Mouse (Mus musculus) forebrain, embryonic 16.5 days (tissue): ENCODE data around the gene Heyl. TPM values are rescaled to one million over a fixed set of nuclear protein-coding genes. Genes with fewer than 3 reads are reported as not detected.
"Not testable (repeated sequence)": the region's sequence is repeated elsewhere in the genome, so short reads cannot be mapped to it uniquely, and the experiment has no call there.

ENCODE experiments used
- ATAC-seq: fragments of 200-750 bp; cut with Nextera tagmentation; 2 replicates; pipeline ENCODE4 v1.8.0; 2017; ENCODE audit warnings: mild to moderate bottlenecking, moderate library complexity
- H3K27ac ChIP-seq: fragments of 300-500 bp; sonication (generic); 2 replicates; pipeline ENCODE4 v1.5.1; 2014; ENCODE audit warnings: low read length, control low read depth
- H3K27me3 ChIP-seq: fragments of 300-500 bp; sonication (generic); replicated peaks from 2 replicates; pipeline ENCODE4 v1.6.1; 2014; ENCODE audit warnings: low read length; ENCODE audit not compliant: control insufficient read depth, insufficient read depth
- H3K36me3 ChIP-seq: fragments of 300-500 bp; sonication (generic); 2 replicates; pipeline ENCODE4 v1.6.1; 2014; ENCODE audit not compliant: control insufficient read depth, insufficient read depth
- H3K4me1 ChIP-seq: fragments of 300-500 bp; sonication (generic); replicated peaks from 2 replicates; pipeline ENCODE4 v1.6.1; 2014; ENCODE audit warnings: low read length; ENCODE audit not compliant: control insufficient read depth, insufficient read depth
- H3K4me2 ChIP-seq: fragments of 300-500 bp; sonication (generic); 2 replicates; pipeline ENCODE4 v1.6.1; 2014; ENCODE audit warnings: mild to moderate bottlenecking, low read length, control low read depth
- H3K4me3 ChIP-seq: fragments of 300-500 bp; sonication (generic); replicated peaks from 2 replicates; pipeline ENCODE4 v1.5.1; 2014; ENCODE audit warnings: mild to moderate bottlenecking, low read length, control low read depth
- H3K9ac ChIP-seq: fragments of 300-500 bp; sonication (generic); replicated peaks from 2 replicates; pipeline ENCODE4 v1.6.1; 2014; ENCODE audit warnings: low read depth, low read length, control low read depth
- H3K9me3 ChIP-seq: fragments of 300-500 bp; sonication (generic); 2 replicates; pipeline ENCODE4 v1.6.1; 2016; ENCODE audit warnings: low read length; ENCODE audit not compliant: control insufficient read depth
- WGBS: fragments of 180-500 bp; shearing (Covaris S2); extraction: QIAGEN DNeasy Blood & Tissue Kit; methylation state at CpG from one replicate; pipeline ENCODE4 v1.1.7; 2014; 5-methylcytosine and 5-hydroxymethylcytosine counted together
- polyA plus RNA-seq: library from polyadenylated mRNA; unstranded; fragments of >200 nt; fragmentation: Nextera tagmentation; extraction: Ambion mirVana; gene quantifications from 2 replicates; pipeline ENCODE4 v1.2.1, GENCODE M21; 2015

Gene Heyl
- polyA plus RNA-seq, 1 experiment from 2014 or later, result 4.5 TPM

DNA sequence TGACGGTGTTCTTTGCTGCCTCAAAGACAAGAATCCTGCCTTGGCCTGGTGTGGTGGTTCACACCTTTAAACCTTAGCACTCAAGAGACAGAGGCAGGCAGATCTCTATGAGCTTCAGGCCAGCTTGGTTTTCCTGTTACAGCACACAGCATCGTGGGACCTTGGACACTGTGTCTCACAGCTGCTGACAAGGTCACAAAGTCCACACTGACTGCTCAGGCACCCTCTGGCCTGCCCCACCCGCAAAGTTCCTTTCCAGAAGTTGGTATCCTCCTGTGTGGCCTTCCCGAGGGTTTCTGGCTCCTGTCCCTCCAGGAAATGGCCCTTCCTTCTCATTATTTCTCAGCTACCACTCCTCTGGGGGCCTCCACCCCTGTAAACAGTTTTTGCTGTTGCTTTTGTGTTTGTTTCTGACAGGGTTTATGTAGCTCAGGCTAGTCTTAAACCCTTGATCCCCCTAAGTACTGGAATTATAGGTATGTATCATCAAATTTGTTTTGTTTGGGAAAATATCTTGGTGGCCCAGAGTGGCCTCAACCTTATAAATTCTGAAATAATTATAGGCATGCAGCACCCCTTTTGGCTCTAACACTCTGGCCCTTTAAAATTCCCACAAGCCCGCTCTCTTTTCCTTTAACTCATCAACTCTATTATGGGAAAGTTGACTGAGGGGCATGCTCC lies 28.5 kb downstream of the Heyl start, which contains the start of gene Pabpc4:
TSS of gene Pabpc4 (plus strand) at position 631 of the 681 bp plus-strand sequence.
- 78% methylated on average over 5 of the region's 5 CpGs for WGBS
- no peak for ATAC-seq

DNA sequence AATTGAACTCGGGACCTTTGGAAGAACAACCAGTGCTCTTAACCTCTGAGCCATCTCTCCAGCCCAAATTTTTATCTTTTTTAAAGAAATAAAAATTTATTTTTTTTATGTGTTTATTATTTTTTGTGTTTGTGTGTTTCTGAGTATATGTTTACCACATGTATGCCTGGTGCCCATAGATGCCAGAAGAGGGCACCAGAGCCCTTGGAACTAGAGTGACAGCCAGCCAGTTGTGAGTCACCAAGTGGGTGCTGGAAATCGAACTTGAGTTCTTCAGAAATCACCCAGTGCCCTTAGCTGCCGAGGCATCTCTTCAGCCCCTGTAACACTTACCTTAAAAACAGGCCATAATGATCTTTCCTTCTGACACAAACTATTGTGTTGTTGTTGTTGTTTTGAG lies 37.7 kb downstream of the Heyl start:
- Histone ChIP-seq H3K4me3 (no peak overlapping the region), H3K4me1 (no peaks in the 10 kb centered on the region), H3K27me3 (no peaks in the 10 kb centered on the region), H3K4me2 (no peak overlapping the region), H3K9ac (no peak overlapping the region), H3K9me3 (no peaks in the 10 kb centered on the region), H3K36me3 (no peaks in the 10 kb centered on the region), H3K27ac (no peak overlapping the region)
- no peak for ATAC-seq
- WGBS, result 85% methylated on average over 3 of the region's 3 CpGs

More for the DNA sequence above, 28.5 kb downstream of the Heyl start, which contains the start of gene Pabpc4:
- Histone ChIP-seq H3K4me3 (no peak within 1 kb of the TSS), H3K27ac (no peak within 1 kb of the TSS), H3K9me3 (no peaks in the 10 kb centered on the region), H3K4me1 (no peaks in the 10 kb centered on the region), H3K9ac (no peak within 1 kb of the TSS), H3K27me3 (no peaks in the 10 kb centered on the region), H3K4me2 (no peak within 1 kb of the TSS), H3K36me3 (no peaks in the 10 kb centered on the region)

DNA sequence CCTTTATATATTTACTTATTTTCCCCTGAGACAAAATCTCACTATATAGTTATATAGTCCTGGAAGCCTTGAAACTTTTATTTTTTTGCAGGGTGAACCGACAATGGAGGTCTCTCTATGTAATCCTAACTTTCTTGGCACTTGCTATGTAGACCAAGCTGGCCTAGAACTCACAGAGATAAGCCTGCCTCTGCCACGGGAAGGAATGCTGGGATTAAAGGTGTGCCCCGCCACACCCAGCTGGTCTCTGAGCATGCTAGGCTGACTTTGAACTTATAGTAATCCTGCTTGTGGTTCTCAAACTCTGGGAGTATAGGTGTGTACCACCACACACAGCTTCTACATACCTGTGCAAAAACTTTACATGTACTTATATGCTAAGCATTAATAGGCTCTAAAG lies 46.8 kb downstream of the Heyl start:
- H3K27ac ChIP-seq, result no peak overlapping the region
- ATAC-seq, result no peak
- WGBS, result 80% methylated on average over 3 of the region's 3 CpGs

DNA sequence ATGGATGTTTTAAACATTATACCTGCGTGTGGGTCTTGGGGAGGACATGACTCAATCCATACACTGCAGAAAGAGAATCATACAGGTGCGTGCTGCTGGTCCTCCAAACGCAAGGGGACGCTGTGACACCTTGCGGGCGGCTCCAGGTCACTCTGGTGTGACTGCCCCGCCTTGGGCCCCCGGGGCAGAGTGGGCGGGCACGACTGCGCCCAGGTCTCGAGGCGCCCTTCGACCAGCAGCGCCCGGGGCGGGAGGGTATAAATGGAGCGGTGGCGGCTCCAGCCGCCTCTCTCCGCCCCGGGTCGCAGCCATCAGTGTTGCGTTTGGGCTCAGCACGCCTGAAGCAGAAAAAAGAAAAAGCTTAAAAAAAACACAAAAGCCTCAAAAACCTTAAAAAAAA lies 49.1 kb downstream of the Heyl start:
- ATAC-seq, result peak; percentile 89
- Histone ChIP-seq H3K4me1 (peaks cover 25% of the 10 kb centered on the region), H3K4me3 (peak overlapping the region; percentile 68), H3K9me3 (no peaks in the 10 kb centered on the region), H3K36me3 (0 out of 2 replicates have a peak, but pooled peaks cover 3% of the 10 kb centered on the region), H3K4me2 (peak overlapping the region; percentile 81), H3K27me3 (no peaks in the 10 kb centered on the region), H3K27ac (no peak overlapping the region), H3K9ac (peak overlapping the region; percentile 71)
- under 1% methylated on average over 25 of the region's 25 CpGs for WGBS

More for the DNA sequence above, 46.8 kb downstream of the Heyl start:
- no peaks in the 10 kb centered on the region for H3K9me3 ChIP-seq
- H3K36me3 ChIP-seq, result no peaks in the 10 kb centered on the region
- no peaks in the 10 kb centered on the region for H3K27me3 ChIP-seq
- no peak overlapping the region for H3K9ac ChIP-seq
- peaks cover 15% of the 10 kb centered on the region for H3K4me1 ChIP-seq
- H3K4me2 ChIP-seq, result no peak overlapping the region
- H3K4me3 ChIP-seq, result no peak overlapping the region

DNA sequence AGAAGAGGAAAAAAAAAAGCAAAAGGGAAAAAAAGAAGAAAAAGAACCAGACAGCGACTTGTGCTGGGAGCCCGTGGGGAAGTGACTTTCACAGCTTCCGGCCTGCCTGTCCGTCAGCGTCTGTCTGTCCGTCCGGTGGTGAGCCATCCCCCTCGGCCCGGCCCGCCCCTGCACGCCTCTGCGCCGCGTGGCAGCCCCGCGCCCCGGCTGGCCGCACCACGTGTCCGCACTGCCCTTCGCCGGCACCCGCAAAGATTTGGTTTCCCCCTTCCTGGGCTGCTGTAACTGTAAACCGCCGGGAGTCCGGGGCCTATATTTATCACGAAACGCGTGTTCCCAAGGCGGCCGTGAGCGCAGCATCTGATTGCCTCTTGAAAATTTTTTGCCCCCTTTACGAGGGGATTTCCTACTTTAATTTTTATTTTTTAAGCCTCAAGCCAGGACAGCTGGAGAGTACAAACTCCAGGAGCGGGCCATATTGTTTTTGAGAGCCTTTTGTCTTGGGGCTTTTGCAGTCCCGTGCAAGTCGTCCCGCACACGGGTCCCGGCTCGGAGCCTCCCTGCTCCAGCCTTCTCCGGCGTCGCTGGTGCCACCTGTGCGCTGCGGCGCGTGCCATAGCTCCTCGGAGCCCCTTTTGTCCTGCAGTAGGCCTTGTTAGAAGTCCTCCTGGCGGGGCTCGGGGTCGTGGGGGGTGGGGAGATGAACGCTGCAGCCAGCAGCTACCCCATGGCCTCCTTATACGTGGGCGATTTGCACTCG lies 49.7 kb downstream of the Heyl start:
- H3K27me3 ChIP-seq, H3K36me3 ChIP-seq, H3K27ac ChIP-seq, H3K9me3 ChIP-seq: not testable (repeated sequence)
- Histone ChIP-seq H3K9ac (peak overlapping the region; percentile 71), H3K4me1 (peaks cover 25% of the 10 kb centered on the region), H3K4me3 (peak overlapping the region; percentile 68), H3K4me2 (peak overlapping the region; percentile 81)
- peak; percentile 71 for ATAC-seq
- under 1% methylated on average over 44 of the region's 55 CpGs for WGBS

DNA sequence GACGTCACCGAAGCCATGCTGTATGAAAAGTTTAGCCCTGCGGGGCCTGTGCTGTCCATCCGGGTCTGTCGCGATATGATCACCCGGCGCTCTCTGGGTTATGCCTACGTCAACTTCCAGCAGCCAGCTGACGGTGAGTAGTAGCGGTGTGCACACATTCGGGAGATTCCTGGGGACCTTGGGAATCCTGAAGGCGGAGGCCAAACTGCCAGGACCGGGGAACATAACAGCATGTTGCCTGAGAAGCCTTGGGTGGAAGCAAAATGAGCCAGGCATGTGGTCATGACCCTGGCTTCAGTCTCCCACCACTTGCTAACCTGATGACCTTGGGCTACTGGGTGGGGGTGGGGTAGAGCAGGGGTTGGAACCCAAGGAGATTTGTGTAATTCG lies 50.3 kb downstream of the Heyl start:
- Histone ChIP-seq H3K9ac (peak overlapping the region; percentile 71), H3K4me2 (peak overlapping the region; percentile 81), H3K4me1 (peaks cover 25% of the 10 kb centered on the region), H3K4me3 (peak overlapping the region; percentile 68)
- ATAC-seq, result 0 out of 2 replicates have a peak, but pooled peaks have one; percentile 2
- not testable (repeated sequence) for H3K9me3 ChIP-seq, H3K27ac ChIP-seq, H3K36me3 ChIP-seq, H3K27me3 ChIP-seq
- WGBS, result 2% methylated on average over 9 of the region's 15 CpGs

DNA sequence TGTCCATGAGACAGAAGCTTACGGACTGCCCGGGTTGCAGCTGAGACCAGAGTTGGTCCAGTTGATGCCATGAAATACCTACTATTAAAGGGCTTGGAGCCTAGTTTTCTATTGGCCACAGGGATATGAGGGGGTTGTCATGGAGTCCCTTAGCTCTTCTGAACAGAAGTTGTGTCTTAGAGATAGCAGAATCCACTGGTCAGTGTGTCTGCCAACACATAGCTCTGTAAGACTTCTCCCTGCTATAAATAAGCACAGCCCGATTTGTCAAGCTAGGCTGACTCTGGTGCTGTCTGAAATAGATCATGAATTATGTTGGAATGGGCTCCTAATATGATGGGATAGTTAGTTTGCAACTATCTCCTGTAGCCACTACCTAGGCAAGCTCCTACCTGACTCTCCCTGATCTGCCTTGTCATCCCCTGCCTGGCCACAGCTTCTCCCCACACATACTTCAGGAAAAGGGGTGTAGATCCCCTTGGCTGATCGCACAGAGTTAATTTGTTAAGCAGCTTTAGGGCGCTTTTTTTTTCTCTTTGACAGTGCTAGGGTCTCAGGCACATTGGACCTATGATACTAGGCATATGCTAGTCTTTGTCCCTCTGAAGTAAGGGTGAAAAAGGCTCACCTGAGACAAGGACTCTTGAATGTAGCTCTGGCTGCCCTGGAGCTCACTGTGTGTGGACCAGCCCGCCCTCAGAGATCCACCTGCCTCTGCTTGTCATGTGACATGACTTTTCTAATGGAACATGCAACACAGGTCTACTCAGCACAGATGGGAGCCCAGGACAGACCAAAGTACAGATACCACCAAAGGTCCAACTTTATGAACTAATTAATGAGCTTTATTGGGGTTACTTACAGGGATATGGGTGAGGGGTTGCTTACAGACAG lies 51.6 kb downstream of the Heyl start:
- WGBS, result 82% methylated on average over 6 of the region's 6 CpGs
- Histone ChIP-seq H3K9ac (no peak overlapping the region), H3K36me3 (peaks cover 9% of the 10 kb centered on the region; the same call in 1 of the 2 replicates), H3K27me3 (no peaks in the 10 kb centered on the region), H3K4me1 (peaks cover 25% of the 10 kb centered on the region), H3K27ac (no peak overlapping the region), H3K4me3 (peak overlapping the region; percentile 68), H3K9me3 (no peaks in the 10 kb centered on the region), H3K4me2 (peak overlapping the region; percentile 81)
- no peak for ATAC-seq

DNA sequence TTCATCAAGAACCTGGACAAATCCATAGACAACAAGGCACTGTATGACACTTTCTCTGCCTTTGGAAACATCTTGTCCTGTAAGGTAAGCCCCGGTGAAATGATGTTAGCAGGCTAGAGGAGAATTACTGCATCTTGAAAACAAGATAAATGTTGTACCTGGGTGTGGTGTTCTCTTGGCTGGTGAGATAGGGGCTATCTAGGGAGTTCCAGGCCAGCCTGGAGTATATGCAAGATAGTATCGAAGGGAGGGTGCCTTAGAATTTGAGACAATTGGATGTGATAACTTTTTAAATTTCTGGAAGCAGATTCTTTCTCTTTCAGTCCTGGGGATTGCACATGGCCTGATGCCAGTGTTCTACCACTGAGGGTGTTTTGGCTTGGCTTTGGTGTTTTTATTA lies 53.4 kb downstream of the Heyl start:
- Histone ChIP-seq H3K4me2 (no peak overlapping the region), H3K9me3 (no peaks in the 10 kb centered on the region), H3K36me3 (peaks cover 19% of the 10 kb centered on the region; the same call in 1 of the 2 replicates), H3K4me3 (no peak overlapping the region), H3K27ac (no peak overlapping the region), H3K9ac (no peak overlapping the region), H3K27me3 (no peaks in the 10 kb centered on the region), H3K4me1 (peaks cover 25% of the 10 kb centered on the region)
- WGBS, result 98% methylated on average over 2 of the region's 2 CpGs
- no peak for ATAC-seq

DNA sequence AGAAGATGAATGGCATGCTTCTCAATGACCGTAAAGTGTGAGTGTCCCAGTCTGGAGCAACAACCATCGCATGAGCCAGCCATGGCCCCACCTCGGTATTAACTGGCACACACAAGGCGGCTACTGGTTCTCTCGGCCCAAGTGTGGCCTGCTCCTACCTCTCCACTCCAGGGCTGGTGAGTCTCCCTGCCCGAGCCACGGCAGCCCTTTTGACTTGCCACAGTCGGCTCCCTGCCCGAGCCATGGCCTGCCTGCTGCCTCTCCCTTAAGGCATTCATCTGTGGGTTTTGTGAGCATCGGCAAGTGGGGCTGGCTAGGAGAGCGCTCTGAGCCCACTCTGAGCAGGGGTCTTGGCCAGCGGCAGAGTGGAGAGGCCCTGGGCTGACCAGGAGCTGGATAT lies 55.7 kb downstream of the Heyl start:
- Histone ChIP-seq H3K9ac (no peak overlapping the region), H3K36me3 (peaks cover 33% of the 10 kb centered on the region), H3K27me3 (no peaks in the 10 kb centered on the region), H3K4me3 (no peak overlapping the region), H3K27ac (no peak overlapping the region), H3K4me2 (no peak overlapping the region), H3K4me1 (peaks cover 21% of the 10 kb centered on the region), H3K9me3 (no peaks in the 10 kb centered on the region)
- no peak for ATAC-seq
- 93% methylated on average over 12 of the region's 12 CpGs for WGBS
